Mouse (Mus musculus) embryonic fibroblast, embryonic 13.5 days (primary cell): ENCODE measurements around the gene Fancc.

Experiments used
- CTCF ChIP-seq: IDR thresholded peaks from 2 replicates; pipeline ENCODE4 v1.5.1; 2011; ENCODE audit warnings: mild to moderate bottlenecking, control low read depth, low read length, moderate library complexity, borderline replicate concordance; ENCODE audit not compliant: insufficient read depth
- POLR2A ChIP-seq: IDR thresholded peaks from 2 replicates; pipeline ENCODE4 v1.6.1; 2011; ENCODE audit warnings: low read depth, mild to moderate bottlenecking, control low read depth, low read length, moderate library complexity

DNA sequence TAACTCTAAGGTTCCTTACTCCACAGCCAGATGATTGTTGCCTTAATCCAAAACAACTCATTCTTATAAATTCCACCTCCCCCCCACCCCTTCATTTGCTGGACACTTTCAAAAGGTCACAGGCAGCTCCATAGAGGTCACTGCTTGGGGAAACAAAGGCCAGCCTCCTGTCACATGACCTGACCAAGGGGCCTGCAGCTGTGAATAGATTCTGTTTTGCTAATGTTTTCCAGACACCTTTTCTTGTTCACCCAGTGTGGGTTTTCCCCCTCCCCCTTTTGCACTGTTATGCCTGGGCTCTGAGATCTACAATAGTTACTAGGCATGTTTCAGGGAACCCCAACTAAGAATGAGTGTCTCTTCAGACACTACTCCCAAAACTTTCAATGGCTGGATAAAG, 44.4 kb upstream of the Fancc start:
- no peak for TF ChIP-seq CTCF
- TF ChIP-seq POLR2A = no peak
